In genomic region chr8:70223341-70223740, GRCm38 (mm10) we compare ENCODE assay signal across 8 mouse cellular contexts. TPM values are rescaled to one million over a fixed set of nuclear protein-coding genes. Genes with fewer than 3 reads are reported as not detected.
A peak's percentile ranks its signal among the peaks of the same experiment; 100 is the strongest.
DNase-seq lines count a peak whose midpoint lies in the region; TF ChIP-seq lines count a peak whose summit lies in the region.

No protein-coding gene starts in this region.

- H3K9ac ChIP-seq in heart, adult 2 months (ENCODE audit: low read depth, low read length): no peak overlapping the region

- peak; percentile 84 for TF ChIP-seq CTCF in heart, adult 2 months (IDR thresholded peaks at IDR 0.05)
- peak; percentile 48; the same call in 1 of the 2 replicates for TF ChIP-seq CTCF in spleen, adult 2 months (IDR thresholded peaks at IDR 0.05; ENCODE audit: extremely low read depth, insufficient read depth, insufficient read length, insufficient replicate concordance)

- no peak overlapping the region for H3K27ac ChIP-seq in heart, adult 2 months
- H3K27ac ChIP-seq in spleen, adult 2 months (ENCODE audit: insufficient read depth, low read length): no peak overlapping the region
- H3K27ac ChIP-seq in forebrain, embryonic 10.5 days: no peak overlapping the region

- no peaks in the 10 kb centered on the region for H3K79me2 ChIP-seq in heart, adult 2 months (replicated peaks; ENCODE audit: control insufficient read depth, insufficient read depth, low read length)

- no peaks in the 10 kb centered on the region for H3K36me3 ChIP-seq in heart, adult 2 months (ENCODE audit: control insufficient read depth, insufficient read depth, low read length)
- H3K36me3 ChIP-seq in spleen, adult 2 months (ENCODE audit: control insufficient read depth, insufficient read depth, low read length): peaks cover 4% of the 10 kb centered on the region
- H3K36me3 ChIP-seq in splenic B cell, adult 2 months (ENCODE audit: control insufficient read depth, insufficient read depth, low read length, poor library complexity, severe bottlenecking): 0 out of 2 replicates have a peak, but pooled peaks cover 1% of the 10 kb centered on the region
- peaks cover 52% of the 10 kb centered on the region for H3K36me3 ChIP-seq in forebrain, embryonic 10.5 days (replicated peaks)

- WGBS in heart, adult 2 months: 37% methylated on average over 6 of the region's 6 CpGs
- 68% methylated on average over 6 of the region's 6 CpGs for WGBS in spleen, adult 2 months
- WGBS in forebrain, embryonic 10.5 days: 50% methylated on average over 6 of the region's 6 CpGs

- no peak for TF ChIP-seq POLR2A in heart, adult 2 months (IDR thresholded peaks at IDR 0.05; ENCODE audit: insufficient read depth, low read depth, low read length)
- no peak for TF ChIP-seq POLR2A in spleen, adult 2 months (IDR thresholded peaks at IDR 0.05; ENCODE audit: low read depth, low read length)

- H3K27me3 ChIP-seq in heart, adult 2 months (ENCODE audit: control insufficient read depth, insufficient read depth, low read length): no peaks in the 10 kb centered on the region
- H3K27me3 ChIP-seq in spleen, adult 2 months (ENCODE audit: control insufficient read depth, insufficient read depth, low read length): no peaks in the 10 kb centered on the region
- H3K27me3 ChIP-seq in splenic B cell, adult 2 months (ENCODE audit: control insufficient read depth, insufficient read depth, low read length, poor library complexity, severe bottlenecking): no peaks in the 10 kb centered on the region
- no peaks in the 10 kb centered on the region for H3K27me3 ChIP-seq in forebrain, embryonic 10.5 days (ENCODE audit: poor library complexity, severe bottlenecking)

- H3K4me1 ChIP-seq in heart, adult 2 months (ENCODE audit: control insufficient read depth, insufficient read depth, low read length): peaks cover 16% of the 10 kb centered on the region
- no peaks in the 10 kb centered on the region for H3K4me1 ChIP-seq in spleen, adult 2 months (ENCODE audit: control insufficient read depth, insufficient read depth, insufficient read length)
- peaks cover 9% of the 10 kb centered on the region for H3K4me1 ChIP-seq in forebrain, embryonic 10.5 days

- intact Hi-C loops in heart, adult 2 months (cut with DNase I): loop anchor here (1.0 to 5.0 kb wide), 4 partner anchors 23 to 136 kb away; no protein-coding TSS in a partner anchor

- DNase-seq in heart, adult 2 months: peak; percentile 50 to 70
- no peak for DNase-seq in heart, adult 8-10 months (ENCODE audit: low spot score)
- DNase-seq in spleen, adult 2 months (ENCODE audit: low read depth in 1 of 2, low spot score in 2 of 2): no peak
- no peak for DNase-seq in spleen, postnatal 36 days (ENCODE audit: low spot score in 2 of 2)
- DNase-seq in embryo, embryonic 10.5 days (ENCODE audit: low spot score): peak; percentile 64
- peak; percentile 81 for DNase-seq in kidney, postnatal 10 days
- peak; percentile 41 for DNase-seq in splenic B cell, adult 2 months (ENCODE audit: low read depth, low spot score)
- no peak for DNase-seq in forebrain, embryonic 10.5 days (ENCODE audit: extremely low spot score, low spot score)

- no peak for TF ChIP-seq EP300 in heart, adult 2 months (IDR thresholded peaks at IDR 0.05; ENCODE audit: insufficient read depth, low read depth, low read length)

- no peak overlapping the region for H3K4me3 ChIP-seq in heart, adult 2 months
- H3K4me3 ChIP-seq in spleen, adult 2 months (ENCODE audit: extremely low read depth, insufficient read depth, insufficient read length): no peak overlapping the region
- no peak overlapping the region for H3K4me3 ChIP-seq in forebrain, embryonic 10.5 days

- no peaks in the 10 kb centered on the region for H3K9me3 ChIP-seq in forebrain, embryonic 10.5 days

RNA-seq across cellular contexts. Expression of gene Sugp2, which starts 10.7 kb away (rescaled TPM):
- 10 to 100 TPM; 34.3 to 38.0 TPM for total RNA-seq in heart, adult 2 months (2021)
- 27.8 and 31.4 TPM in 2 replicates for polyA plus RNA-seq in heart, adult 2 months (2012; rRNA removed)
- total RNA-seq in heart, adult 8-10 months (2022): 10 to 100 TPM; 39.4 to 47.4 (median 41.7) TPM
- 38.3 and 40.0 TPM in 2 replicates for polyA plus RNA-seq in spleen, adult 2 months (2012; rRNA removed)
- 55.7 and 56.7 TPM in 2 replicates for polyA plus RNA-seq in forebrain, embryonic 10.5 days (2016; fragmentation: Nextera tagmentation; extraction: Ambion mirVana)

RNA-seq across cellular contexts. Expression of gene Armc6, which starts 10.9 kb away (rescaled TPM):
- total RNA-seq in heart, adult 2 months (2021): 1 to 10 TPM; 7.0 to 8.4 TPM
- polyA plus RNA-seq in heart, adult 2 months (2012; rRNA removed): 9.4 and 16.0 TPM in 2 replicates
- total RNA-seq in heart, adult 8-10 months (2022): 1 to 10 TPM; 6.8 to 9.0 (median 7.4) TPM
- 11.5 and 14.1 TPM in 2 replicates for polyA plus RNA-seq in spleen, adult 2 months (2012; rRNA removed)
- 29.4 and 32.7 TPM in 2 replicates for polyA plus RNA-seq in forebrain, embryonic 10.5 days (2016; fragmentation: Nextera tagmentation; extraction: Ambion mirVana)

RNA-seq across cellular contexts. Expression of gene Slc25a42, which starts 11.2 kb away (rescaled TPM):
- total RNA-seq in heart, adult 2 months (2021): 10 to 100 TPM; 49.6 to 51.6 TPM
- 111 and 128 TPM in 2 replicates for polyA plus RNA-seq in heart, adult 2 months (2012; rRNA removed)
- total RNA-seq in heart, adult 8-10 months (2022): 10 to 100 TPM; 43.7 to 67.9 (median 57.0) TPM
- polyA plus RNA-seq in spleen, adult 2 months (2012; rRNA removed): 16.4 and 18.6 TPM in 2 replicates
- polyA plus RNA-seq in forebrain, embryonic 10.5 days (2016; fragmentation: Nextera tagmentation; extraction: Ambion mirVana): 2.2 and 2.6 TPM in 2 replicates

RNA-seq across cellular contexts. Expression of gene Tmem161a, which starts 51.2 kb away (rescaled TPM):
- total RNA-seq in heart, adult 2 months (2021): 100 to 1,000 TPM in 1 of 2 experiments, 10 to 100 TPM in 1; 93.6 to 108 TPM
- polyA plus RNA-seq in heart, adult 2 months (2012; rRNA removed): 134 and 145 TPM in 2 replicates
- total RNA-seq in heart, adult 8-10 months (2022): 100 to 1,000 TPM in 3 of 4 experiments, 10 to 100 TPM in 1; 93.6 to 114 (median 106) TPM
- 59.9 and 76.8 TPM in 2 replicates for polyA plus RNA-seq in spleen, adult 2 months (2012; rRNA removed)
- polyA plus RNA-seq in forebrain, embryonic 10.5 days (2016; fragmentation: Nextera tagmentation; extraction: Ambion mirVana): 68.8 and 70.2 TPM in 2 replicates

RNA-seq across cellular contexts. Expression of gene Homer3, which starts 59.3 kb away (rescaled TPM):
- total RNA-seq in heart, adult 2 months (2021): 1 to 10 TPM; 7.2 to 8.3 TPM
- polyA plus RNA-seq in heart, adult 2 months (2012; rRNA removed): 13.6 and 14.9 TPM in 2 replicates
- 1 to 10 TPM; 7.8 to 9.1 (median 8.0) TPM for total RNA-seq in heart, adult 8-10 months (2022)
- polyA plus RNA-seq in spleen, adult 2 months (2012; rRNA removed): 28.1 and 34.7 TPM in 2 replicates
- polyA plus RNA-seq in forebrain, embryonic 10.5 days (2016; fragmentation: Nextera tagmentation; extraction: Ambion mirVana): 115 and 120 TPM in 2 replicates

Comparison
In these comparisons a context has a peak if more than half of its experiments do, and no peak if none do; other contexts are left out.
1. DNase-seq: peak in heart, adult 2 months (2 of 2), embryo, embryonic 10.5 days (single experiment), kidney, postnatal 10 days (single experiment) and splenic B cell, adult 2 months (single experiment); none in heart, adult 8-10 months (single experiment), spleen, adult 2 months (0 of 2), spleen, postnatal 36 days (0 of 2) and forebrain, embryonic 10.5 days (single experiment).